Mouse (Mus musculus) neural tube, embryonic 14.5 days (tissue): ENCODE measurements around the gene Gtf2f1. TPM values are rescaled to one million over a fixed set of nuclear protein-coding genes. Genes with fewer than 3 reads are reported as not detected.

ENCODE experiments used
- ATAC-seq: fragments of 200-750 bp; cut with Nextera tagmentation; 2 replicates; pipeline ENCODE4 v1.8.0; 2017; ENCODE audit warnings: low read depth, mild to moderate bottlenecking, moderate TSS enrichment, moderate library complexity
- H3K27ac ChIP-seq: fragments of 300-500 bp; sonication (generic); 2 replicates; pipeline ENCODE4 v1.5.1; 2014; ENCODE audit warnings: low read depth, mild to moderate bottlenecking, control low read depth, low read length, moderate library complexity, mixed read lengths
- H3K27me3 ChIP-seq: fragments of 300-500 bp; sonication (generic); 2 replicates; pipeline ENCODE4 v1.6.1; 2014; ENCODE audit warnings: low read length; ENCODE audit not compliant: control insufficient read depth, insufficient read depth
- H3K36me3 ChIP-seq: fragments of 300-500 bp; sonication (generic); 2 replicates; pipeline ENCODE4 v1.6.1; 2014; ENCODE audit warnings: low read length, mixed read lengths; ENCODE audit not compliant: control insufficient read depth, insufficient read depth
- H3K4me1 ChIP-seq: fragments of 300-500 bp; sonication (generic); 2 replicates; pipeline ENCODE4 v1.6.1; 2014; ENCODE audit warnings: low read length; ENCODE audit not compliant: control insufficient read depth, insufficient read depth
- H3K4me2 ChIP-seq: fragments of 300-500 bp; sonication (generic); 2 replicates; pipeline ENCODE4 v1.6.1; 2014; ENCODE audit warnings: mild to moderate bottlenecking, low read depth, low read length, control low read depth
- H3K4me3 ChIP-seq: fragments of 300-500 bp; sonication (generic); 2 replicates; pipeline ENCODE4 v1.5.1; 2014; ENCODE audit warnings: low read depth, low read length, control low read depth, mixed read lengths
- H3K9ac ChIP-seq: fragments of 300-500 bp; sonication (generic); replicated peaks from 2 replicates; pipeline ENCODE4 v1.6.1; 2014; ENCODE audit warnings: low read depth, mild to moderate bottlenecking, control low read depth, low read length, mixed read lengths
- H3K9me3 ChIP-seq: fragments of 300-500 bp; sonication (generic); 2 replicates; pipeline ENCODE4 v1.6.1; 2016; ENCODE audit warnings: low read length; ENCODE audit not compliant: control insufficient read depth
- WGBS: fragments of 180-500 bp; shearing (Covaris S2); extraction: QIAGEN DNeasy Blood & Tissue Kit; methylation state at CpG from one replicate; pipeline ENCODE4 v1.1.7; 2014; 5-methylcytosine and 5-hydroxymethylcytosine counted together
- polyA plus RNA-seq: library from polyadenylated mRNA; unstranded; fragments of >200 nt; fragmentation: Nextera tagmentation; extraction: Ambion mirVana; gene quantifications from 2 replicates; pipeline ENCODE4 v1.2.1, GENCODE M21; 2014

Gene Gtf2f1
- polyA plus RNA-seq, 1 experiment from 2014 or later = 65.7 TPM

GRCm38 (mm10) chr17:56985656-56986055 is 25.4 kb downstream of the Gtf2f1 start:
- H3K27ac ChIP-seq = no peak overlapping the region
- 0 out of 2 replicates have a peak, but pooled peaks cover under 1% of the 10 kb centered on the region for H3K4me1 ChIP-seq
- no peak overlapping the region for H3K4me3 ChIP-seq
- 63% methylated on average over 3 of the region's 3 CpGs for WGBS
- no peak overlapping the region for H3K4me2 ChIP-seq
- no peaks in the 10 kb centered on the region for H3K27me3 ChIP-seq
- ATAC-seq = no peak
- no peaks in the 10 kb centered on the region for H3K9me3 ChIP-seq
- no peak overlapping the region for H3K9ac ChIP-seq
- no peaks in the 10 kb centered on the region for H3K36me3 ChIP-seq

- Histone ChIP-seq H3K4me1 (no peaks in the 10 kb centered on the region), H3K9ac (no peak overlapping the region), H3K27ac (no peak overlapping the region), H3K27me3 (no peaks in the 10 kb centered on the region), H3K4me2 (no peak overlapping the region), H3K4me3 (no peak overlapping the region), H3K36me3 (no peaks in the 10 kb centered on the region), H3K9me3 (no peaks in the 10 kb centered on the region)
- WGBS = 89% methylated on average over 9 of the region's 9 CpGs
- no peak for ATAC-seq
Measured at GRCm38 (mm10) chr17:56984886-56985285, 26.2 kb downstream of the Gtf2f1 start.

GRCm38 (mm10) chr17:56982013-56982412 is 29.1 kb downstream of the Gtf2f1 start, which contains the start of gene Acer1:
Acer1 (minus strand) TSS chr17:56982126.
- no peak within 1 kb of the TSS for H3K4me2 ChIP-seq
- H3K4me1 ChIP-seq = no peaks in the 10 kb centered on the region
- WGBS = 80% methylated on average over 5 of the region's 5 CpGs
- H3K27me3 ChIP-seq = no peaks in the 10 kb centered on the region
- ATAC-seq = no peak
- no peaks in the 10 kb centered on the region for H3K9me3 ChIP-seq
- H3K4me3 ChIP-seq = no peak within 1 kb of the TSS
- no peaks in the 10 kb centered on the region for H3K36me3 ChIP-seq
- no peak within 1 kb of the TSS for H3K27ac ChIP-seq
- H3K9ac ChIP-seq = no peak within 1 kb of the TSS

DNA sequence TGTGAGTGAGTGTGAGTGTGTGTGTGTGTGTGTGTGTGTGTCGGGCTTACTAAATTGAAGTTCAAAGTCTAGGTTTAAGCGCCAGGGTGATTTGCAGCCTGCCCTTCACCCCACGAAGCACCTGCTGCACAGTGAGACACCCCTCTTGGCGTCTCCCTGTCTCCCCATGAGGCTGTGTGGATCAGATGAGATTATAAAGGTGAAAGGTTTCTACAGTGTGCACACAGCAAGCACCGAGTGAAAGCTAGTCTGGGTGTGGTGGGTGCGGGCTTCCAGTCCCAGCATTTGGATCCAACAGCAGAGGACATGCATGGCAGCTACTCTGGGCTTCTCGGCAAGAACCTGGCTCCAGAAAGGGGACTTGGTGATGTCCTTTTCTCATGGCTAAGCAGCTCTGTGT is 30.0 kb downstream of the Gtf2f1 start:
- no peaks in the 10 kb centered on the region for H3K4me1 ChIP-seq
- no peaks in the 10 kb centered on the region for H3K27me3 ChIP-seq
- 84% methylated on average over 7 of the region's 7 CpGs for WGBS
- no peak overlapping the region for H3K4me2 ChIP-seq
- H3K9ac ChIP-seq = no peak overlapping the region
- no peaks in the 10 kb centered on the region for H3K36me3 ChIP-seq
- H3K27ac ChIP-seq = no peak overlapping the region
- no peak overlapping the region for H3K4me3 ChIP-seq
- no peaks in the 10 kb centered on the region for H3K9me3 ChIP-seq
- ATAC-seq = no peak

DNA sequence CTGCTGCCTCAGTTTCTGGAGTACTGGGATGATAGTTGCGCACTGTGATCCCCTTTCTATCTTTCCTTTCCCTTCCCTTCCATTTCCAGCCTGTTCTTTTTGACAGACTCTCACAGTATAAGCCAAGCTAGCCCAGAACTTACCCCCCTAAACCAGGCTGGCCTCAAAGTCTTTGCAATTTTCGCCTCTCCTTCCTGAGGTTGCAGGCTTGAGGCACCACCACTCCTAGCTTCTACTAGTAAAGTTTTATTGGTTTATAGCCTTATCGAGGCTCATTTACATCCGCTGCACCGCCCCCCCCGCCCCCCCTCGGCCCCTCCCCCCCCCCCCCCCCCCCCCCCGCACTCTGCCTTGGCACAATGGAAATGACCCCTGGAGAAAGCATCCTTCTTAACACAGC is 31.6 kb downstream of the Gtf2f1 start:
- no peak for ATAC-seq
- no peaks in the 10 kb centered on the region for H3K36me3 ChIP-seq
- 13% methylated on average over 7 of the region's 8 CpGs for WGBS

GRCm38 (mm10) chr17:56976531-56977390 is 34.3 kb downstream of the Gtf2f1 start:
- Histone ChIP-seq H3K9ac (no peak overlapping the region), H3K27ac (no peak overlapping the region), H3K4me1 (no peaks in the 10 kb centered on the region), H3K4me2 (no peak overlapping the region), H3K9me3 (no peaks in the 10 kb centered on the region), H3K36me3 (no peaks in the 10 kb centered on the region), H3K4me3 (no peak overlapping the region), H3K27me3 (no peaks in the 10 kb centered on the region)
- ATAC-seq = no peak
- WGBS = 85% methylated on average over 8 of the region's 8 CpGs

More for the DNA sequence above, 31.6 kb downstream of the Gtf2f1 start:
- Histone ChIP-seq H3K27me3 (no peaks in the 10 kb centered on the region), H3K4me2 (no peak overlapping the region), H3K4me3 (no peak overlapping the region), H3K9me3 (no peaks in the 10 kb centered on the region), H3K4me1 (no peaks in the 10 kb centered on the region), H3K9ac (no peak overlapping the region), H3K27ac (no peak overlapping the region)

DNA sequence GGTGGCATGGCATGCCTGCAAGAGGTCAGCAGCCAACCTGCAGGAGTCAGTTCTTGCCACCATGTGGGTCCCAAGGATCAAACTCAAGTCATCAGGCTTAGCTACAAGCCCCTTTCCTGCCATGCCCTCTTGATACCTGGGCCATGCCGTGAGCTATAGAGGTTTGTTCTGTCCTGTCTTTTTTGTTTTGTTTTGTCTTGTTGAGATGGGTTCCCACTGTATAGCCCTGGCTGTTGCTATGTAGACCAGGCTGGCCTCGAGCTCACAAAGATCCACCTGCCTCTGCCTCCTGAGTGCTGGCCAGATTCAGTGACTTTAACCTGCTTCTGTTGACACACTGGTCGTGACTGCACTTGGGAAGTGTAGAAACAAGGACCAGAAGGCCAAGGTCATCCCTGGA is 35.7 kb downstream of the Gtf2f1 start:
- H3K9ac ChIP-seq = no peak overlapping the region
- no peak overlapping the region for H3K4me2 ChIP-seq
- 85% methylated on average over 3 of the region's 3 CpGs for WGBS
- no peaks in the 10 kb centered on the region for H3K9me3 ChIP-seq
- H3K27me3 ChIP-seq = no peaks in the 10 kb centered on the region
- no peaks in the 10 kb centered on the region for H3K36me3 ChIP-seq
- H3K4me1 ChIP-seq = no peaks in the 10 kb centered on the region
- H3K27ac ChIP-seq = no peak overlapping the region
- no peak overlapping the region for H3K4me3 ChIP-seq
- no peak for ATAC-seq

GRCm38 (mm10) chr17:56974708-56975240 is 36.3 kb downstream of the Gtf2f1 start:
- H3K4me1 ChIP-seq = no peaks in the 10 kb centered on the region
- H3K27me3 ChIP-seq = no peaks in the 10 kb centered on the region
- no peak overlapping the region for H3K9ac ChIP-seq
- no peak for ATAC-seq
- 79% methylated on average over 5 of the region's 5 CpGs for WGBS
- H3K4me3 ChIP-seq = no peak overlapping the region
- H3K27ac ChIP-seq = no peak overlapping the region
- no peaks in the 10 kb centered on the region for H3K9me3 ChIP-seq
- no peak overlapping the region for H3K4me2 ChIP-seq
- no peaks in the 10 kb centered on the region for H3K36me3 ChIP-seq

DNA sequence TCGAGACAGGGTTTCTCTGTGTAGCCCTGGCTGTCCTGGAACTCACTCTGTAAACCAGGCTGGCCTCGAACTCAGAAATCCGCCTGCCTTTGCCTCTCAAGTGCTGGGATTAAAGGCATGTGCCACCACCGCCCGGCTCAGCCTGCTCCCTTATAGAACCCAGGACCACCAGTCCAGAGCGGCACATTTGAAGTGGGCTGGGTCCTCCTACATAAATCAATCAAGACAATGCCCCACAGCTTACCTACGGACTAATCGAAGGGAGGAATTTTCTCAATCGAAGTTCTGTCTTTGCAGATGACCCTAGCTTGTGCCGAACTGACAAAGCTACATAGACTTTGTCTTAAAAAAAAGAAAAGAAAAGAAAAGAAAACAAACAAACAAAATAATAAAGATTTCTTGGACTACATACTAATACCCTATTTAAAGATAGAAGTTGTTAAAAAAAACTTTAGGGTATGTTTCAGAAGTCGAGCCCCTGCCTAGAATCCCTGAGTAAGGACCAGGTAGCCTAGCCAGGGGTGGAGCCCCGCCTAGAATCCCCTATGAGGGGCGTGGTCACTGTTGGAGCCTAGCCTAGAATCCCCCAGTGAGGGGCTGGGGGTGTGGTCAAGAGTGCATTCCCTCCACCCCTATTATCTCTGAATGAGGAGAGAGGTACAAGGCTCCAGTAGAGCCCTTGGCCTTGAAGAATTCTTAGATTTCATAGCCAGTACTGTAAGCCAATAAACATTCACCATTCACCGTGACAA is 37.0 kb downstream of the Gtf2f1 start:
- H3K4me2 ChIP-seq = no peak overlapping the region
- no peak overlapping the region for H3K4me3 ChIP-seq
- ATAC-seq = no peak
- 64% methylated on average over 13 of the region's 14 CpGs for WGBS
- no peaks in the 10 kb centered on the region for H3K36me3 ChIP-seq
- no peaks in the 10 kb centered on the region for H3K27me3 ChIP-seq
- H3K27ac ChIP-seq = no peak overlapping the region
- no peaks in the 10 kb centered on the region for H3K9me3 ChIP-seq
- no peak overlapping the region for H3K9ac ChIP-seq
- H3K4me1 ChIP-seq = no peaks in the 10 kb centered on the region
